Mouse (Mus musculus): Measurements from ENCODE around the gene Ankrd13a. TPM values are rescaled to one million over a fixed set of nuclear protein-coding genes. Genes with fewer than 3 reads are reported as not detected.
"Not testable (repeated sequence)": the region's sequence is repeated elsewhere in the genome, so short reads cannot be mapped to it uniquely, and the experiment has no call there.

Ankrd13a gene
- polyA plus RNA-seq, 1 experiment from 2014 or later, result 47.0 TPM

DNA sequence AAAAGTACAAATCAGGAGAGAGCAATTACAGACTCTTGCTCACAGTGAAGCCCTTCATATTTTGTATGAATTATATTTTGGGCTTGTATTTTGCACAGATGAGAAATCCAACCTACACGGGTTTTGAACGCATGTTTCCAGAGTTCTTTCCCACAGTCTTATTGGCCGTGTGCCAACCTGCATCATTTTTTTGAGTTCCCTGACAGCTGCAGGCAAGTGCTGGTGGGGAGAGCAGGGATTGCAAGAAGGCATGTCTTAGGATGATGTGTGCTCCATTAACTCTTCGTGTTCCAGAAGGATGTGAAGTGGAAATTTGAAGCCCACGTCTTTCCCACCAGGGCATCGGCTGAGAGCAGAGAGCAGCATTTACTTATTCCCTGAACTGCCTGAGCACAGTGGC, 42.1 kb downstream of the Ankrd13a start:
- H3K36me3 ChIP-seq, result peaks cover 6% of the 10 kb centered on the region
- H3K27me3 ChIP-seq, result no peaks in the 10 kb centered on the region
- no peak overlapping the region for H3K4me3 ChIP-seq
- no peak overlapping the region for H3K27ac ChIP-seq
- no peak overlapping the region for H3K4me2 ChIP-seq
- no peak overlapping the region for H3K9ac ChIP-seq
- H3K4me1 ChIP-seq, result peaks cover 7% of the 10 kb centered on the region
- WGBS, result 55% methylated on average over 6 of the region's 6 CpGs
- no peak for ATAC-seq (ENCODE audit: insufficient number of reproducible peaks, low FRiP score, low TSS enrichment, low read depth)
- H3K9me3 ChIP-seq, result no peaks in the 10 kb centered on the region

GRCm38 (mm10) chr5:114818124-114818523, 43.6 kb downstream of the Ankrd13a start:
- Histone ChIP-seq H3K4me1 (0 out of 2 replicates have a peak, but pooled peaks cover 3% of the 10 kb centered on the region), H3K4me3 (no peak overlapping the region), H3K4me2 (no peak overlapping the region), H3K9ac (no peak overlapping the region), H3K27ac (no peak overlapping the region), H3K27me3 (no peaks in the 10 kb centered on the region), H3K36me3 (peaks cover 9% of the 10 kb centered on the region), H3K9me3 (no peaks in the 10 kb centered on the region)
- no peak for ATAC-seq (ENCODE audit: insufficient number of reproducible peaks, low FRiP score, low TSS enrichment, low read depth)
- 73% methylated on average over 11 of the region's 11 CpGs for WGBS

DNA sequence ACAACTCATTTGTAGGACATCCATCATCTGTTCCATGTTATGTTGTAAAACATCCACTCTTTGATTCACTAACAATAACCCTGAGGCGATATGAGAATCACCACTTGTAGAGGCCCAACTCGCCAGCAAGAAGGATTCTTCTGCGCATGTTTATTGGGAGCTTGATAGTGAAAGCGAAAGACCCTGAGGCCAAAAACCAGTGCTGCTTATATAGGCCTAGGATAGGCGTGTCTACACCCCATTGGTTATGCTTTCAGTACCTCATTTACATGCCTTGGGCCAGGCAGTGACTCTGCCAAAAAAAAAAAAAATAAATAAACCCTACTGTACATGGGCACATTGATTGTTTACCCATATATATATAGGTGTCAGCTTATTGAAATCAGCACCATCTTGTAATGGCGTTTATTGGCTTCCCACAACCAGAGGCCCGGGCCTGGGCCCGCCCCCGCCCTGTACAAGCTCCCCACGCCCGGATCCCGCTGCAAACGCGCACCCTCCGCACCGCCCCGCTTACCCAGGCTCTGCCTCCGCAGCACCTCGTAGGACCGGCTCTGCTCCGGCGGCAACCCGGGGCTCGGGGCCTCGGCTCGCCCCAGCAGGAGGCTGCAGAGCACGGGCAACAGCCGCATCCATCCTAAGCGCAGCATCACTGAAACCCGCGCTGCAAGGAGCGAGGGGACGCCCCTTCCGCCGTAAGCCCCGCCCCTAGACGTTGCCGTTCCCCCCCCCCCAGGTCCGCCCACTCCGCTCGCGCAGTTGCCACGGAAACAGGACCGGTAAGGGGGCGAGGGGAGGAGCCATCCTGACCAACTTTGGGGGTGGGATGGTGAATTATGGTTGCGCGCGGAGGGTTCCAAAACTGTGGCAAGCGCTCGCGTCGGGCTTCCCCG, 48.6 kb downstream of the Ankrd13a start, which contains the start of gene 1500011B03Rik:
Gene 1500011B03Rik (minus strand): TSS at position 673 of the 893 bp plus-strand sequence.
- H3K4me3 ChIP-seq, result peak within 1 kb of the TSS; percentile 72
- H3K4me2 ChIP-seq, result peak within 1 kb of the TSS; percentile 67
- WGBS, result 7% methylated on average over 53 of the region's 53 CpGs
- H3K36me3 ChIP-seq, result peaks cover 9% of the 10 kb centered on the region
- peak within 1 kb of the TSS; percentile 65 for H3K9ac ChIP-seq
- peak within 1 kb of the TSS; percentile 80 for H3K27ac ChIP-seq
- H3K27me3 ChIP-seq, result no peaks in the 10 kb centered on the region
- H3K9me3 ChIP-seq, result no peaks in the 10 kb centered on the region
- ATAC-seq (ENCODE audit: insufficient number of reproducible peaks, low FRiP score, low TSS enrichment, low read depth), result peak; percentile 85; the same call in 1 of the 2 replicates
- H3K4me1 ChIP-seq, result peaks cover 12% of the 10 kb centered on the region

DNA sequence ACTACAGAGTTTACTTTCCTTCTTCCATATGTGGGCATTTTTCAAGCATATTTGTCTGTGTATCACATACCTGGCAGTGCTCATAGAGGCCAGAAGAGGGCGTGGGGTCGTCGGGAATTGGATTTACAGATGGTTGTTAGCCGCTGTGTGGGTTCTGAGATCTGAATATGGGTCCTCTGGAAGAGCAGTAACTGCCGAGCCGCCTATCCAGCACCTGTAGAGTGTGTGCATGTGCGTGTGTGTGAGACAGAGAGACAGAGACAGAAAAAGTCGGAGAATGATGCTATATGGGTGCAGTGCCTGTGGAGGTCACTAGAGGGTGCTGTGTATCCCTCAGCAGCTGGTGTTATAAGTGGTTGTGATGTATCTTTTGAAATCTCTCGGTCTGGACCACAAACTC, 49.7 kb downstream of the Ankrd13a start:
- Histone ChIP-seq H3K9ac (no peak overlapping the region), H3K4me1 (peaks cover 12% of the 10 kb centered on the region), H3K4me2 (0 out of 2 replicates have a peak overlapping the region, but pooled peaks have one; percentile 24), H3K27me3 (no peaks in the 10 kb centered on the region), H3K4me3 (no peak overlapping the region), H3K9me3 (no peaks in the 10 kb centered on the region), H3K36me3 (peaks cover 9% of the 10 kb centered on the region), H3K27ac (no peak overlapping the region)
- WGBS, result 19% methylated on average over 9 of the region's 9 CpGs
- no peak for ATAC-seq (ENCODE audit: insufficient number of reproducible peaks, low FRiP score, low TSS enrichment, low read depth)

DNA sequence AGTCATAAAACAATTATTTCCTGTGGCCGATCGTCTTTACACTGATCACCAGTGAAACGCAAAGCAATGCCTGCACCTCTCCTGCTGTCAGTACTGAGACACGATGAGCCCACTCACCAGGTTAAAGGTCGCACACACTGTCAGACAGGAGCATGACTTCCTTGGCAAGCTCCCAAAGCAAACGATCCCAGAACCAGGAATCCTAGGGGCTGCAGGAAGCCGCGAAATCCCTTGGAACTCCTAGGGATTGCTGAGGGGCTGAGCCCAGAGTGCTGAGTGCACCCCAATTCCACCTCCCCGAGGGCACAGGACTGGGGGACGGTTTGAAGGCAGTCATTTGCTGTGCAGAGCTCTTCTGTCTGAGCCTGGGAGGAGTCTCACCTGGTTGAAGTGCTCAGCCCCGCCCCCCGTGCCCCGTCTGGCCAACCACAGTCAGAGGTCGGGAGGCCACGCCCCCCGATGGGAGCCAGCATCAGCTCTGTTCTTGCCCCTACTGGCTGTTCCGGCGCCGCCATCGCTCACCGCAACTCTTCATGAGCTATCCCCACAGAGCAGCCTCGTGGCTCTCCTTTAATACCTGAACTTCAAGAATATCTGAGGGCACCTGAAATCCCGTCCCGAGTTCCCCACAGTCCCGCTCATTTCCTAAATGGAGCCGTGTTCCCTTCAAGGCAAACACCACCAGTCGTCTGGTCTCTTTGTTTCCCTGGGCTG, 51.7 kb downstream of the Ankrd13a start:
- no peaks in the 10 kb centered on the region for H3K27me3 ChIP-seq
- peak overlapping the region; percentile 63 for H3K4me2 ChIP-seq
- H3K9ac ChIP-seq, result no peak overlapping the region; the same call in 1 of the 2 replicates
- no peaks in the 10 kb centered on the region for H3K9me3 ChIP-seq
- H3K36me3 ChIP-seq, result peaks cover 5% of the 10 kb centered on the region; the same call in 1 of the 2 replicates
- peak; percentile 82 for ATAC-seq (ENCODE audit: insufficient number of reproducible peaks, low FRiP score, low TSS enrichment, low read depth)
- no peak overlapping the region for H3K27ac ChIP-seq
- WGBS, result 9% methylated on average over 27 of the region's 27 CpGs
- peaks cover 12% of the 10 kb centered on the region for H3K4me1 ChIP-seq
- peak overlapping the region; percentile 41 for H3K4me3 ChIP-seq

- no peaks in the 10 kb centered on the region for H3K27me3 ChIP-seq
- H3K9ac ChIP-seq, result no peak overlapping the region
- WGBS, result 85% methylated on average over 12 of the region's 12 CpGs
- peaks cover 10% of the 10 kb centered on the region for H3K4me1 ChIP-seq
- H3K4me2 ChIP-seq, result no peak overlapping the region
- no peaks in the 10 kb centered on the region for H3K9me3 ChIP-seq
- H3K4me3 ChIP-seq, result no peak overlapping the region
- no peak overlapping the region for H3K27ac ChIP-seq
- no peaks in the 10 kb centered on the region for H3K36me3 ChIP-seq
- ATAC-seq (ENCODE audit: insufficient number of reproducible peaks, low FRiP score, low TSS enrichment, low read depth), result no peak
These were observed 53.0 kb downstream of the Ankrd13a start for GRCm38 (mm10) chr5:114827427-114827826.

DNA sequence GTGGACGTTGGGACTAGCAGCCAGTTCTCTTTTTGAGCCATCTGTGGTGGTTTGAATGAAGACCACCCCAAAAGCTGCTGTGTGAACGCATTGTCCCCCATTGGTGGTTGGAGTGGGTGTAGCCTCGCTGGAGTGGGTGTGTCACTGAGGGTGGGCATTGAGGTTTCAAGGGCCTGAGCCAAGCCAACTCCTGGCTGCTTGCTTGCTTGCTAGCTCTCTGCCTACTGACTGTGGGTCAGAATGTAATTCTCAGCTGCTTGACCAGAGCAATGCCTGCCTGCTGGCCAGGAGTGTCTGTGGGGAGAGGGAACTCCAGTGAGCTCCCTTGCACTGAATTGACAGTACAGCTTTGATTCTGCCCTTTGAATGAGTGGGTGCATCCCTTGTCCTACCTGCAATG, 55.3 kb downstream of the Ankrd13a start:
- no peak overlapping the region for H3K4me3 ChIP-seq
- no peaks in the 10 kb centered on the region for H3K36me3 ChIP-seq
- peaks cover 9% of the 10 kb centered on the region for H3K4me1 ChIP-seq
- H3K4me2 ChIP-seq, result no peak overlapping the region
- no peak overlapping the region for H3K27ac ChIP-seq
- 64% methylated on average over 3 of the region's 3 CpGs for WGBS
- no peak for ATAC-seq (ENCODE audit: insufficient number of reproducible peaks, low FRiP score, low TSS enrichment, low read depth)
- no peaks in the 10 kb centered on the region for H3K9me3 ChIP-seq
- no peaks in the 10 kb centered on the region for H3K27me3 ChIP-seq
- no peak overlapping the region for H3K9ac ChIP-seq

GRCm38 (mm10) chr5:114836886-114837285, 62.4 kb downstream of the Ankrd13a start:
- WGBS, result 60% methylated on average over 12 of the region's 12 CpGs
- no peak for ATAC-seq (ENCODE audit: insufficient number of reproducible peaks, low FRiP score, low TSS enrichment, low read depth)
- 0 out of 2 replicates have a peak, but pooled peaks cover under 1% of the 10 kb centered on the region for H3K4me1 ChIP-seq
- no peaks in the 10 kb centered on the region for H3K27me3 ChIP-seq
- H3K36me3 ChIP-seq, result no peaks in the 10 kb centered on the region
- no peak overlapping the region for H3K4me2 ChIP-seq
- H3K9me3 ChIP-seq, result no peaks in the 10 kb centered on the region
- no peak overlapping the region for H3K27ac ChIP-seq
- no peak overlapping the region for H3K4me3 ChIP-seq
- no peak overlapping the region for H3K9ac ChIP-seq

- not testable (repeated sequence) for H3K36me3 ChIP-seq; H3K4me3 ChIP-seq; H3K27me3 ChIP-seq; H3K4me2 ChIP-seq; H3K9me3 ChIP-seq; ATAC-seq (ENCODE audit: insufficient number of reproducible peaks, low FRiP score, low TSS enrichment, low read depth); H3K9ac ChIP-seq; H3K27ac ChIP-seq
- 49% methylated on average over 5 of the region's 5 CpGs for WGBS
- peaks cover 14% of the 10 kb centered on the region for H3K4me1 ChIP-seq
These were observed 66.0 kb downstream of the Ankrd13a start for GRCm38 (mm10) chr5:114840481-114840880.

DNA sequence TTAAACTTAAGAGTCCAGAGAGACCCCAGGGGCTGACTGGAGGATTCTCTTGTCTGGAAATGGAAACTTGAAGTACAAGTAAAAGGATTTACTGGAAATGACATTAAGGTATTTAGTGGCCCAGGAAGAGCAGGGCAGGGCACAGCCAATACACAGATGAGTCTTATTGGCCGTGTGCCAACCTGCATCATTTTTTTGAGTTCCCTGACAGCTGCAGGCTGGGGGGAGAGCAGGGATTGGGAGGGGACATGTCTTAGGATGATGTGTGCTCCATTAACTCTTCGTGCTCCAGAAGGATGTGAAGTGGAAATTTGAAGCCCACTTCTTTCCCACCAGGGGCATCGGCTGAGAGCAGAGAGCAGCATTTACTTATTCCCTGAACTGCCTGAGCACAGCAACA, 67.7 kb downstream of the Ankrd13a start:
- not testable (repeated sequence) for H3K4me3 ChIP-seq; H3K27me3 ChIP-seq; H3K4me2 ChIP-seq; ATAC-seq (ENCODE audit: insufficient number of reproducible peaks, low FRiP score, low TSS enrichment, low read depth); H3K9me3 ChIP-seq; H3K27ac ChIP-seq; H3K9ac ChIP-seq; H3K36me3 ChIP-seq
- 35% methylated on average over 3 of the region's 3 CpGs for WGBS
- H3K4me1 ChIP-seq, result peaks cover 14% of the 10 kb centered on the region

- no peak overlapping the region for H3K4me2 ChIP-seq
- no peaks in the 10 kb centered on the region for H3K36me3 ChIP-seq
- no peak for ATAC-seq (ENCODE audit: insufficient number of reproducible peaks, low FRiP score, low TSS enrichment, low read depth)
- no peak overlapping the region for H3K4me3 ChIP-seq
- peaks cover 14% of the 10 kb centered on the region for H3K4me1 ChIP-seq
- H3K9ac ChIP-seq, result no peak overlapping the region
- H3K27me3 ChIP-seq, result no peaks in the 10 kb centered on the region
- 67% methylated on average over 4 of the region's 5 CpGs for WGBS
- no peaks in the 10 kb centered on the region for H3K9me3 ChIP-seq
- no peak overlapping the region for H3K27ac ChIP-seq
These were observed 68.2 kb downstream of the Ankrd13a start for GRCm38 (mm10) chr5:114842674-114843073.

DNA sequence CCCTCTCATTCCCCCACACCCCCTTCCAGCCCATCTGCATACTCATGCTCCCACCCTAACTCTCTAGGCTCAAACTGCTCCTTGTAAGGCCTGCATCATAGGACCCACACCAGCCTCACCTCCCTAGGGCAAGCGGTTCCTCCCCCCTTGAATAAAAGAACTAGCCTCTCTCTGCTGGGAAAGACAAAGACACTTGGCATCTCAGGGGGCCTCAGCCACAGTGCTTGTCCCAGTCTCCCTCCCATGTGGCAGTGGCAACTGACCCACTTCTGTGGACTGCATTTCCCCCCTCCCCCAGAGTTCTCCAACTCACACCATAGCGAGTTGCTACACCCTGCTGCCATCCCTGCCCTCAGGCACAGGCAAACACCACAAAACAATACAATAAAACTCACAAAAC, 69.9 kb downstream of the Ankrd13a start:
- ATAC-seq (ENCODE audit: insufficient number of reproducible peaks, low FRiP score, low TSS enrichment, low read depth); H3K9me3 ChIP-seq; H3K27ac ChIP-seq; H3K27me3 ChIP-seq; H3K9ac ChIP-seq; H3K4me3 ChIP-seq; H3K4me2 ChIP-seq; H3K36me3 ChIP-seq: not testable (repeated sequence)
- peaks cover 14% of the 10 kb centered on the region for H3K4me1 ChIP-seq
- 60% methylated on average over 2 of the region's 2 CpGs for WGBS

Measured in limb, embryonic 15.5 days (tissue).